Mouse (Mus musculus) CH12.LX (cell line): ENCODE data around the gene Tbcel. TPM values are rescaled to one million over a fixed set of nuclear protein-coding genes. Genes with fewer than 3 reads are reported as not detected.
A peak's percentile ranks its signal among the peaks of the same experiment; 100 is the strongest.

Experiments
- DNase-seq: peaks from one replicate; pipeline ENCODE4 v3.0.0-alpha.2; 2013; ENCODE audit errors: extremely low read depth
- H3K27ac ChIP-seq: 2 replicates; pipeline ENCODE4 v1.5.1; 2012; ENCODE audit warnings: low read depth, mild to moderate bottlenecking, control low read depth, moderate library complexity; ENCODE audit not compliant: insufficient read depth
- H3K27me3 ChIP-seq: replicated peaks from 2 replicates; pipeline ENCODE3; 2012; ENCODE audit warnings: inconsistent platforms
- H3K36me3 ChIP-seq, 2 experiments: replicated peaks in 1 of 2; 2 replicates each; pipeline versions ENCODE3 to v1.6.1; 2012; ENCODE audit warnings: inconsistent platforms in 1 of 2, low read length in 1 of 2, mild to moderate bottlenecking in 1 of 2, mixed read lengths in 1 of 2, moderate library complexity in 1 of 2; ENCODE audit not compliant: control insufficient read depth in 1 of 2, insufficient read depth in 1 of 2
- H3K4me1 ChIP-seq, 2 experiments: 2 replicates each; pipeline ENCODE4 v1.6.1; 2012; ENCODE audit warnings: inconsistent platforms in 1 of 2, moderate library complexity in 1 of 2; ENCODE audit not compliant: insufficient read depth in 2 of 2, control insufficient read depth in 1 of 2
- H3K4me2 ChIP-seq: 2 replicates; pipeline ENCODE4 v1.6.1; 2012; ENCODE audit warnings: low read depth, mild to moderate bottlenecking, control low read depth; ENCODE audit not compliant: poor library complexity, insufficient read depth, severe bottlenecking
- H3K4me3 ChIP-seq, 3 experiments: fragments of 150-350 bp in 1 of 3; sonication (generic) in 1 of 3; replicated peaks in 1 of 3; 2 replicates each; pipeline versions ENCODE3 to v1.5.1; 2011 to 2012; ENCODE audit warnings: low read depth in 2 of 3, low read length in 2 of 3, mild to moderate bottlenecking in 2 of 3, moderate library complexity in 2 of 3, control low read depth in 1 of 3, improper control_type of control experiment in 1 of 3, inconsistent platforms in 1 of 3, mixed read lengths in 1 of 3; ENCODE audit not compliant: poor library complexity in 1 of 3
- H3K79me2 ChIP-seq: replicated peaks from 2 replicates; pipeline ENCODE4 v1.6.1; 2012; ENCODE audit warnings: mild to moderate bottlenecking, moderate library complexity; ENCODE audit not compliant: control insufficient read depth, poor library complexity, insufficient read depth, severe bottlenecking; ENCODE audit errors: extremely low read depth
- H3K9ac ChIP-seq: 2 replicates; pipeline ENCODE4 v1.6.1; 2012; ENCODE audit warnings: low read depth, mild to moderate bottlenecking, control low read depth, moderate library complexity; ENCODE audit not compliant: insufficient read depth
- H3K9me3 ChIP-seq: replicated peaks from 2 replicates; pipeline ENCODE3; 2012; ENCODE audit warnings: low read length, inconsistent platforms, mixed read lengths
- BHLHE40 ChIP-seq: IDR thresholded peaks from 2 replicates; pipeline ENCODE4 v1.6.1; 2011; ENCODE audit warnings: mild to moderate bottlenecking, low read depth, low read length, improper control_type of control experiment
- CHD1 ChIP-seq: IDR thresholded peaks from 2 replicates; pipeline ENCODE4 v1.6.1; 2012; ENCODE audit warnings: low read depth, low read length, improper control_type of control experiment, inconsistent platforms
- E2F4 ChIP-seq: IDR thresholded peaks from 2 replicates; pipeline ENCODE4 v1.6.1; 2011; ENCODE audit warnings: low read depth, low read length, improper control_type of control experiment; ENCODE audit not compliant: insufficient replicate concordance
- MAX ChIP-seq: IDR thresholded peaks from 2 replicates; pipeline ENCODE4 v1.6.1; 2011; ENCODE audit warnings: low read length, improper control_type of control experiment
- MEF2A ChIP-seq: IDR thresholded peaks from 2 replicates; pipeline ENCODE4 v1.6.1; 2014; ENCODE audit warnings: low read depth, mild to moderate bottlenecking, inconsistent platforms, low read length, improper control_type of control experiment, borderline replicate concordance
- MYC ChIP-seq: IDR thresholded peaks from 2 replicates; pipeline ENCODE4 v1.6.1; 2011; ENCODE audit warnings: low read depth, mild to moderate bottlenecking, improper control_type of control experiment, low read length
- NRF1 ChIP-seq: IDR thresholded peaks from 2 replicates; pipeline ENCODE4 v1.6.1; 2014; ENCODE audit warnings: low read depth, mild to moderate bottlenecking, inconsistent platforms, low read length, improper control_type of control experiment, moderate library complexity
- POLR2A ChIP-seq: IDR thresholded peaks from 2 replicates; pipeline ENCODE4 v1.6.1; 2011; ENCODE audit warnings: low read depth, mild to moderate bottlenecking, improper control_type of control experiment, low read length
- POLR2AphosphoS2 ChIP-seq: IDR thresholded peaks from 2 replicates; pipeline ENCODE4 v1.6.1; 2011; ENCODE audit warnings: low read depth, low read length, improper control_type of control experiment
- RAD21 ChIP-seq: IDR thresholded peaks from 2 replicates; pipeline ENCODE4 v1.6.1; 2011; ENCODE audit warnings: low read depth, mild to moderate bottlenecking, low read length, improper control_type of control experiment, moderate library complexity
- SIN3A ChIP-seq: IDR thresholded peaks from 2 replicates; pipeline ENCODE4 v1.6.1; 2012; ENCODE audit warnings: low read length, improper control_type of control experiment, inconsistent platforms
- TBP ChIP-seq: conservative IDR thresholded peaks from 2 replicates; pipeline ENCODE4 v1.6.1; 2011; ENCODE audit warnings: low read depth, low read length, improper control_type of control experiment
- TCF12 ChIP-seq: IDR thresholded peaks from 2 replicates; pipeline ENCODE4 v1.6.1; 2014; ENCODE audit warnings: low read depth, mild to moderate bottlenecking, inconsistent platforms, low read length, improper control_type of control experiment
- USF2 ChIP-seq: conservative IDR thresholded peaks from 2 replicates; pipeline ENCODE4 v1.6.1; 2011; ENCODE audit warnings: low read depth, low read length, improper control_type of control experiment
- ZKSCAN1 ChIP-seq: IDR thresholded peaks from 2 replicates; pipeline ENCODE4 v1.6.1; 2012; ENCODE audit warnings: low read depth, inconsistent platforms, low read length, improper control_type of control experiment, borderline replicate concordance
- ZNF384 ChIP-seq: IDR thresholded peaks from 2 replicates; pipeline ENCODE4 v1.6.1; 2012; ENCODE audit warnings: low read depth, low read length, improper control_type of control experiment, inconsistent platforms
- dilution Hi-C: fragments of 300-500 bp; cut with MboI; formaldehyde crosslinking; loops from 2 replicates; pipeline ENCODE4 v1.14.3; 2020; ENCODE audit warnings: low sequenced_read_pairs; ENCODE audit not compliant: extremely low pct_unique_long_range_greater_than_20kb, extremely low pct_ligation_motif_present
- in situ Hi-C: fragments of 300-500 bp; cut with MboI; formaldehyde crosslinking; loops from 3 replicates; pipeline ENCODE4 v1.14.3; 2019; ENCODE audit warnings: low sequenced_read_pairs, low pct_ligation_motif_present, low pct_unique_long_range_greater_than_20kb, mixed read lengths
- polyA plus RNA-seq: library from polyadenylated mRNA; unstranded; fragments of >175 nt; gene quantifications from 2 replicates; pipeline ENCODE4 v1.2.1, GENCODE M21; 2012; ENCODE audit warnings: low read depth; ENCODE audit not compliant: insufficient read length
- total RNA-seq, 2 experiments: library from RNA; depleted of rRNA; stranded (reverse); fragments of 300-350 nt in 1 of 2; fragments of >200 nt in 1 of 2; gene quantifications; 2 replicates each; pipeline ENCODE4 v1.2.3; 2012 to 2014

Gene Tbcel
- total and polyA plus RNA-seq, 3 experiments, result 5.3 to 10.0 (median 5.9) TPM

GRCm38 (mm10) chr9:42465661-42466091 is 41.9 kb downstream of the Tbcel start:
- no peak overlapping the region for H3K4me2 ChIP-seq
- no peaks in the 10 kb centered on the region for H3K9me3 ChIP-seq
- H3K27me3 ChIP-seq, result no peaks in the 10 kb centered on the region
- peak; percentile 17 for DNase-seq
- no peak for TF ChIP-seq SIN3A
- TF ChIP-seq BHLHE40, result no peak
- TF ChIP-seq CHD1, result no peak
- no peak for TF ChIP-seq ZKSCAN1
- TF ChIP-seq MAX, result no peak
- TF ChIP-seq, all 38 proteins: peak for 0
- Histone ChIP-seq H3K9ac (no peak overlapping the region), H3K79me2 (no peaks in the 10 kb centered on the region), H3K36me3 (peaks cover 0 to 31% of the 10 kb centered on the region in 2 experiments), H3K4me3 (no peak overlapping the region), H3K27ac (no peak overlapping the region), H3K4me1 (peaks cover 9 to 80% of the 10 kb centered on the region in 2 experiments)
- dilution Hi-C loops (no loop called here), in situ Hi-C loops (no loop called here)

GRCm38 (mm10) chr9:42464181-42464580 is 43.4 kb downstream of the Tbcel start:
- in situ Hi-C loops (no loop called here), dilution Hi-C loops (no loop called here)
- H3K4me3 ChIP-seq, result no peak overlapping the region
- H3K79me2 ChIP-seq, result no peaks in the 10 kb centered on the region
- H3K4me2 ChIP-seq, result no peak overlapping the region
- no peaks in the 10 kb centered on the region for H3K9me3 ChIP-seq
- DNase-seq, result no peak
- no peak overlapping the region for H3K27ac ChIP-seq
- no peaks in the 10 kb centered on the region for H3K27me3 ChIP-seq
- peaks cover 0 to 23% of the 10 kb centered on the region in 2 experiments for H3K36me3 ChIP-seq
- H3K9ac ChIP-seq, result no peak overlapping the region
- H3K4me1 ChIP-seq, result peaks cover 9 to 85% of the 10 kb centered on the region in 2 experiments
- TF ChIP-seq BHLHE40, result 0 out of 2 replicates have a peak, but pooled peaks have one; percentile 14
- TF ChIP-seq RAD21, result no peak

- H3K9me3 ChIP-seq, result no peaks in the 10 kb centered on the region
- no peak overlapping the region for H3K4me2 ChIP-seq
- no peak overlapping the region for H3K4me3 ChIP-seq
- DNase-seq, result peak; percentile 22
- no peak overlapping the region for H3K9ac ChIP-seq
- TF ChIP-seq E2F4, result no peak
- TF ChIP-seq MAX, result no peak
- TF ChIP-seq TBP, result no peak
- no peak for TF ChIP-seq MYC
- TF ChIP-seq RAD21, result no peak
- no peak for TF ChIP-seq POLR2AphosphoS2
- TF ChIP-seq TCF12, result no peak
- no peak for TF ChIP-seq POLR2A
- no peak for TF ChIP-seq CHD1
- TF ChIP-seq ZNF384, result no peak
- TF ChIP-seq NRF1, result no peak
- no peak for TF ChIP-seq USF2
- no peak for TF ChIP-seq MEF2A
- TF ChIP-seq, all 38 proteins: peak for 0
- in situ Hi-C loops, result no loop called here
- Histone ChIP-seq H3K27me3 (no peaks in the 10 kb centered on the region), H3K36me3 (peaks cover 0 to 22% of the 10 kb centered on the region in 2 experiments), H3K27ac (no peak overlapping the region), H3K79me2 (no peaks in the 10 kb centered on the region), H3K4me1 (peaks cover 12 to 86% of the 10 kb centered on the region in 2 experiments)
- dilution Hi-C loops, result no loop called here
Measured at GRCm38 (mm10) chr9:42463220-42463989, 44.2 kb downstream of the Tbcel start.
